Mouse (Mus musculus) hindbrain, embryonic 14.5 days (tissue): ENCODE measurements around the gene Ccdc63. TPM values are rescaled to one million over a fixed set of nuclear protein-coding genes. Genes with fewer than 3 reads are reported as not detected.
A peak's percentile ranks its signal among the peaks of the same experiment; 100 is the strongest.

Experiments
- ATAC-seq: fragments of 200-750 bp; cut with Nextera tagmentation; 2 replicates; pipeline ENCODE4 v1.8.0; 2017; ENCODE audit warnings: moderate number of reproducible peaks, mild to moderate bottlenecking, moderate TSS enrichment, moderate library complexity; ENCODE audit not compliant: low FRiP score
- DNase-seq: peaks from one replicate; pipeline ENCODE4 v3.0.0-alpha.2; 2015; ENCODE audit warnings: low spot score
- H3K27ac ChIP-seq: fragments of 300-500 bp; sonication (generic); 2 replicates; pipeline ENCODE4 v1.5.1; 2014; ENCODE audit warnings: mild to moderate bottlenecking, moderate library complexity
- H3K27me3 ChIP-seq: fragments of 300-500 bp; sonication (generic); 2 replicates; pipeline ENCODE4 v1.6.1; 2014; ENCODE audit warnings: mild to moderate bottlenecking, low read length, mixed read lengths; ENCODE audit not compliant: control insufficient read depth, insufficient read depth
- H3K36me3 ChIP-seq: fragments of 300-500 bp; sonication (generic); replicated peaks from 2 replicates; pipeline ENCODE4 v1.6.1; 2014; ENCODE audit not compliant: control insufficient read depth, insufficient read depth
- H3K4me1 ChIP-seq: fragments of 300-500 bp; sonication (generic); replicated peaks from 2 replicates; pipeline ENCODE4 v1.6.1; 2014; ENCODE audit warnings: antibody characterized with exemption, low read length, mixed read lengths; ENCODE audit not compliant: control insufficient read depth, insufficient read depth
- H3K4me2 ChIP-seq: fragments of 300-500 bp; sonication (generic); replicated peaks from 2 replicates; pipeline ENCODE4 v1.6.1; 2014; ENCODE audit warnings: mild to moderate bottlenecking, moderate library complexity
- H3K4me3 ChIP-seq: fragments of 300-500 bp; sonication (generic); replicated peaks from 2 replicates; pipeline ENCODE4 v1.5.1; 2014; ENCODE audit warnings: mild to moderate bottlenecking, low read length
- H3K9ac ChIP-seq: fragments of 300-500 bp; sonication (generic); 2 replicates; pipeline ENCODE4 v1.6.1; 2014
- H3K9me3 ChIP-seq: fragments of 300-500 bp; sonication (generic); 2 replicates; pipeline ENCODE4 v1.6.1; 2016; ENCODE audit warnings: low read length; ENCODE audit not compliant: control insufficient read depth
- WGBS: fragments of 180-500 bp; shearing (Covaris S2); extraction: QIAGEN DNeasy Blood & Tissue Kit; methylation state at CpG from one replicate; pipeline ENCODE4 v1.1.7; 2014; 5-methylcytosine and 5-hydroxymethylcytosine counted together
- polyA plus RNA-seq: library from polyadenylated mRNA; unstranded; fragments of >200 nt; fragmentation: Nextera tagmentation; extraction: Ambion mirVana; gene quantifications from 2 replicates; pipeline ENCODE4 v1.2.1, GENCODE M21; 2014

Gene Ccdc63
- polyA plus RNA-seq, 1 experiment from 2014 or later: 0.23 TPM

DNA sequence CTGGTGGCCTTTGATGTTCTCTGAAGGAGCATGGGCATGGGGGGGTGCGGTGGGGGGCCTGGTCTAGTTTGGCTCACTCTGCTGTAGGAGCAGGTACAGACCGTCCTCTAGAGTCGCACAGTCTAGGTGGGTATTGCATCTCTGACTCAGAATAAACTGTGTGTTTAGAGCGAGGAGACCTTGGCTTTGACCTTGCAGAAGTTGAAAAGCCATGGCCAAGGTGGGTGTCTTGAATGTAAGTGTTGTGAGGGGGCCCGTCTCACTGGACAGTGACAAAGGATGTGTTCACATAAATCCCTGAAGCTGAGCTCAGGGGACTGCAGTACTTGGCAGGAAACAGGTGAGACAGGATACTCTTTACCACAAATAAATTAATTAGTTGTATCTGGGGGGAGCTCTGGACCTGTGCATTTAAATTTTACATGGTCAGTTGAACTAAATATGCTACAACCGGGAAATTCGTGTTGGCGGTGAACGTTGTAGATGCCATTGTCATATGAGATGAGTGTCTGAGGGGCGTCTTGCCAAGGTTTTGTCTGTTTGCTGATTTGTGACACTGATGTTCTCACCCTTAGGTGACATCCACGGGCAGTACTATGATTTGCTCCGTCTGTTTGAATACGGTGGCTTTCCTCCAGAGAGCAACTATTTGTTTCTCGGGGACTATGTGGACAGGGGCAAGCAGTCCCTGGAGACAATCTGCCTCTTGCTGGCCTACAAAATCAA, 27.9 kb upstream of the Ccdc63 start:
- ATAC-seq (no peak), DNase-seq (no peak)
- Histone ChIP-seq H3K36me3 (peaks cover 78% of the 10 kb centered on the region), H3K9ac (no peak overlapping the region), H3K9me3 (no peaks in the 10 kb centered on the region), H3K27ac (no peak overlapping the region), H3K4me2 (no peak overlapping the region), H3K27me3 (no peaks in the 10 kb centered on the region), H3K4me3 (no peak overlapping the region), H3K4me1 (peaks cover 41% of the 10 kb centered on the region)
- WGBS: 95% methylated on average over 14 of the region's 14 CpGs

GRCm38 (mm10) chr5:122166636-122167161, 26.1 kb upstream of the Ccdc63 start:
- peak overlapping the region; percentile 63 for H3K27ac ChIP-seq
- ATAC-seq: no peak
- H3K4me3 ChIP-seq: no peak overlapping the region
- DNase-seq: peak; percentile 27
- WGBS: 38% methylated on average over 8 of the region's 8 CpGs
- peaks cover 59% of the 10 kb centered on the region for H3K4me1 ChIP-seq
- no peaks in the 10 kb centered on the region for H3K27me3 ChIP-seq
- peak overlapping the region; percentile 15; the same call in 1 of the 2 replicates for H3K4me2 ChIP-seq
- peak overlapping the region; percentile 33 for H3K9ac ChIP-seq
- H3K9me3 ChIP-seq: no peaks in the 10 kb centered on the region
- peaks cover 70% of the 10 kb centered on the region for H3K36me3 ChIP-seq

DNA sequence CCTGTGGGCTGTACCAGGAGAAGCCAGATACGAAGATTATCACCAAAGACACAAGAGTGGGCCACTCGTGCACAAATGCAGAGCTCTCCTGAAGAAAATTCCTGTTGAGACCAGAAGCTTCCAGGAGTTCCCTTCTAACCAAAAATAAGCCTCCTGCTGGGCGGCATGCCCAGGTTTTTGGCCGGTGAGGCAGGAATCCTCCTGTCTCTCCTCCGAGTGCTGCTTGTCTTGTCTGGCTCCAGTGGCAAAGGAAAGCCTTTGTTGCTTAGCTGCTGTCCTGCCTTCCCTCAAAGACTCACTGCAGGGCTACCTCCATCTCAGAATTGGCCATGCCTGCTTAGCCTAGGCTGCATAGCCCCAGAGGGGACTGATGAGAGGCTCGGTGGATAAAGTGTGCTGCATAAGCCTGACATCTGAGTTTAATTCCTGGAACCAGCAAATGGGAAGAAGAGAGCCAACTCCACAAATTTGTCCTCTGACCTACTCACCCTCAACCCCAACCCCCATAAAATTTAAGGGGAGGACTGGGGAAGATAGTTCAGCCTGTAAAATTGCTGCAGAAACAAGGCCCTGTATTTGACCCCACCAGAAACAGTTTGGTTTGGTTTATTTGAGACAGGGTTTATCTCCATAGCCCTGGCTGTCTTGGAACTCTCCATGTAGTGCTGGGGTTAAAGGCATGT, 24.8 kb upstream of the Ccdc63 start:
- Histone ChIP-seq H3K36me3 (peaks cover 61% of the 10 kb centered on the region), H3K4me3 (no peak overlapping the region), H3K27me3 (no peaks in the 10 kb centered on the region), H3K4me1 (peaks cover 72% of the 10 kb centered on the region), H3K27ac (no peak overlapping the region), H3K9ac (0 out of 2 replicates have a peak overlapping the region, but pooled peaks have one; percentile 13), H3K4me2 (no peak overlapping the region), H3K9me3 (no peaks in the 10 kb centered on the region)
- DNase-seq (no peak), ATAC-seq (no peak)
- WGBS: 52% methylated on average over 6 of the region's 6 CpGs

- WGBS: 71% methylated on average over 3 of the region's 3 CpGs
- Histone ChIP-seq H3K27ac (no peak overlapping the region), H3K4me3 (no peak overlapping the region), H3K9ac (no peak overlapping the region), H3K4me2 (0 out of 2 replicates have a peak overlapping the region, but pooled peaks have one; percentile 2), H3K9me3 (no peaks in the 10 kb centered on the region), H3K36me3 (peaks cover 48% of the 10 kb centered on the region), H3K27me3 (no peaks in the 10 kb centered on the region), H3K4me1 (peaks cover 83% of the 10 kb centered on the region)
- ATAC-seq: no peak
- no peak for DNase-seq
Observed at GRCm38 (mm10) chr5:122164011-122164410, 23.4 kb upstream of the Ccdc63 start.

- Histone ChIP-seq H3K27me3 (no peaks in the 10 kb centered on the region), H3K4me2 (no peak overlapping the region), H3K9ac (0 out of 2 replicates have a peak overlapping the region, but pooled peaks have one; percentile 39), H3K36me3 (peaks cover 41% of the 10 kb centered on the region), H3K9me3 (no peaks in the 10 kb centered on the region), H3K4me3 (no peak overlapping the region), H3K27ac (no peak overlapping the region), H3K4me1 (peaks cover 83% of the 10 kb centered on the region)
- ATAC-seq (no peak), DNase-seq (no peak)
- WGBS: 67% methylated on average over 6 of the region's 6 CpGs
Observed at GRCm38 (mm10) chr5:122163194-122163593, 22.6 kb upstream of the Ccdc63 start.

GRCm38 (mm10) chr5:122158557-122159515, 18.2 kb upstream of the Ccdc63 start:
- no peaks in the 10 kb centered on the region for H3K9me3 ChIP-seq
- ATAC-seq: peak; percentile 28; the same call in 1 of the 2 replicates
- H3K4me3 ChIP-seq: peak overlapping the region; percentile 76
- peaks cover 46% of the 10 kb centered on the region for H3K4me1 ChIP-seq
- WGBS: 3% methylated on average over 42 of the region's 42 CpGs
- H3K9ac ChIP-seq: peak overlapping the region; percentile 94
- DNase-seq: peak; percentile 31
- H3K27me3 ChIP-seq: no peaks in the 10 kb centered on the region
- H3K27ac ChIP-seq: peak overlapping the region; percentile 88
- peaks cover 17% of the 10 kb centered on the region; the same call in 1 of the 2 replicates for H3K36me3 ChIP-seq
- H3K4me2 ChIP-seq: peak overlapping the region; percentile 69

GRCm38 (mm10) chr5:122157827-122158381, 17.3 kb upstream of the Ccdc63 start, which contains the start of gene Ppp1cc:
TSS of gene Ppp1cc (plus strand) at chr5:122158278.
- H3K4me2 ChIP-seq: peak within 1 kb of the TSS; percentile 69
- ATAC-seq (peak; percentile 92), DNase-seq (peak; percentile 94)
- peak within 1 kb of the TSS; percentile 88 for H3K27ac ChIP-seq
- H3K9me3 ChIP-seq: no peaks in the 10 kb centered on the region
- H3K9ac ChIP-seq: peak within 1 kb of the TSS; percentile 94
- 0 out of 2 replicates have a peak, but pooled peaks cover 9% of the 10 kb centered on the region for H3K36me3 ChIP-seq
- H3K27me3 ChIP-seq: no peaks in the 10 kb centered on the region
- peak within 1 kb of the TSS; percentile 76 for H3K4me3 ChIP-seq
- under 1% methylated on average over 54 of the region's 54 CpGs for WGBS
- H3K4me1 ChIP-seq: peaks cover 37% of the 10 kb centered on the region

DNA sequence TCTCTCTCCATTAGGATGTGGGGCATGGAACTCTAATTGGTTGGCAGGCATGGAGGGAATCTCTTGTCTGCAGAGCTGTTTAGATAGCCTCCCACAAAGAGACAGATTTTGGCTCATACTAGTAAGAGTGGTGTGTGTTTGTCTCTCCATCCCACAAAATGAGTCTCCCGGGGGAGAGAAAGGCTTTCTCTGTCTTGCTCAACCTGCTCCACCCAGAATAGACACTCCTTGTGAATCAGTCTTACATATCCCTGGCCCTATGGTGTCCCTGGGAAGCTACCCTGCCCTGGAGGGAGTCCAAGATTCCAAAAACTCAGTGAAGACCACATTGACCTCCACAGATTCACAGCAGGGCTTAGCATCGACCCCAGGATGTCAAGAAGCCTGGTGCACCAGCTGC, 15.9 kb upstream of the Ccdc63 start:
- H3K4me1 ChIP-seq: peaks cover 23% of the 10 kb centered on the region
- H3K4me2 ChIP-seq: no peak overlapping the region
- no peak for ATAC-seq
- no peak overlapping the region for H3K9ac ChIP-seq
- DNase-seq: no peak
- H3K27ac ChIP-seq: no peak overlapping the region
- 0 out of 2 replicates have a peak, but pooled peaks cover 3% of the 10 kb centered on the region for H3K36me3 ChIP-seq
- no peaks in the 10 kb centered on the region for H3K27me3 ChIP-seq
- 52% methylated on average over 2 of the region's 2 CpGs for WGBS
- H3K4me3 ChIP-seq: no peak overlapping the region
- no peaks in the 10 kb centered on the region for H3K9me3 ChIP-seq
